Mouse (Mus musculus): ENCODE results near the gene Pthlh. TPM values are rescaled to one million over a fixed set of nuclear protein-coding genes. Genes with fewer than 3 reads are reported as not detected.
"Not testable (repeated sequence)": the region's sequence is repeated elsewhere in the genome, so short reads cannot be mapped to it uniquely, and the experiment has no call there.

Pthlh gene
- polyA plus RNA-seq (2016; fragmentation: Nextera tagmentation; extraction: Ambion mirVana) = 2.8 and 6.4 TPM in 2 replicates

DNA sequence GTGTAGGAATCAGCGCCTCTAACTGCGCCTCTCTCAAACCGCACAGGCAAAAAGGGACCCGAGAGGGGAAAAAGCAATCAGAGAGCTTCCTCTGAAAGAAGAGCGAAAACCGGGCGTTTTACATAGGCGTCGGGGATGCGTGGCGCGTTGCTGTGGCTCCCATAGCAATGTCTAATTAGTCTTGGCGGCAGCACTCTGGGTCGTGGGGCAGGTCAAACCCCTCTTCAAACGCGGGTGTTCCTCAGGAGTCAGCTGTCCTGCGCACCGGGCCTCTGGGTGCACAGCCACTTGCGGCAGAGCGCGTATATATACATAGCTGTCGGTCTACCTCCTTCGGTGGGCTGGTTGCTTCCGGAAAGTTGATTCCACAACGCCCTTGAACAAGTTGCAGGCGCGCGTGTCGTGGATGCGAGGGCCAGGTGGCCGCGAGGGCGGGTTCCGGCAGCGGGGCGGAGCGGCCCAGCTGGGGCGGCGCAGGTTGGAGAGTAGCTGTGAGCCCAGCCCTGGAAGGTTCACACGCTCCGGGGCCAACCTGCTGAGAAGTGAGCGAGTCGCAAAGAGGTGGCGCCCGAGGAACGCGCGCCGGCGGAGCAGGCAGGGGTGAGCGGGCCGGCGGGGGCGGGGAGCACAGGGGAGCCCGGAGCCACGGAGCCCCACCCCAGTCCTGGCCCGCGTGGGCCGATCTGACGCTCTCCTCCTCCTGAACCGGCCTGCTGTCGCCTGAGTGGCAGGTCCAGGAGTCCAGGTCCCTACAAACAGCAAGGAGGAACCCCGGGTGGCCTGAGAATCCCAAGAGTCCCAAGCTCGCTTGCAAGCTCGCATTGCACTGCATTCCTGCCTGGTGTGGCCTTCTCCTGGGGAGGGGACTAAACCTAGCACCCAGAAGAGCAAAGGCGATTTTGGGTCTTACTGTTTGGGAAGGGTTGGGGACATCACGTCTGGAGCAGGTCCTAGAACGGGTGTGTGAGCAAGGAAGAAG, at the start of gene Pthlh:
TSS of gene Pthlh (minus strand) at position 597 of the 979 bp plus-strand sequence.
- Histone ChIP-seq H3K27me3 (ENCODE audit: insufficient read depth, poor library complexity, severe bottlenecking) (peaks cover 90% of the 10 kb centered on the region), H3K4me3 (peak within 1 kb of the TSS; percentile 58), H3K4me1 (replicated peaks) (peaks cover 24% of the 10 kb centered on the region), H3K9me3 (no peaks in the 10 kb centered on the region), H3K27ac (peak within 1 kb of the TSS; percentile 64), H3K36me3 (no peaks in the 10 kb centered on the region)
- peak; percentile 71 for DNase-seq (ENCODE audit: low spot score)
- WGBS = under 1% methylated on average over 68 of the region's 68 CpGs

- no peak for DNase-seq (ENCODE audit: low spot score)
- H3K36me3 ChIP-seq = no peaks in the 10 kb centered on the region
- H3K27ac ChIP-seq = no peak overlapping the region
- no peak overlapping the region for H3K4me3 ChIP-seq
- no peaks in the 10 kb centered on the region; the same call in 1 of the 2 replicates for H3K4me1 ChIP-seq (replicated peaks)
- H3K27me3 ChIP-seq (ENCODE audit: insufficient read depth, poor library complexity, severe bottlenecking) = no peaks in the 10 kb centered on the region
- no peaks in the 10 kb centered on the region for H3K9me3 ChIP-seq
Measured at GRCm38 (mm10) chr6:147313331-147313730, 49.3 kb upstream of the Pthlh start.

DNA sequence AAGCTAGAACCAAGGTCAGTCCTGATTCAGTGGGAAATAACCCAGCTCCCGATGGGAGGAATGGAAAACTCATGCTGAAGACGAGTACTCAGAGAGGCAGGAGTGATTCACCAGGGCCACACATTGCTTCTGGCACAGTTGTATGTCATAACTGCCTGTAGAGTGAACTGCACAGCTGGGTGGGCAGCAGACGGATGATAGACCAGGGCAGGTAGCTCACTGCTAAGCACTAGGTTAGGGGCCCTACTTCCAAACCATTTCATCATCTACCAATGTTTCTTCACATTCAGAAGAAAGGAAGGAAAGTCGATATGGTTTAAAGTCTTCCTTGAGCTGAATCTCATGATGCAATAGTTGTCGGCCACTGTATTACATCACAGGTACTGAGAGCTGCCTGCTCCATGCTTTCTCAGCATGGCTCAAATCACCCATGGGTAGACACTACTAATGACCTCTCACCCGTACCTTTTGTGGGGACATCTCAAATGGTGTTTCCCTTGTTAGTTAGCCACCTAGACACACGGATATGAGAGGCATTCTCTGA, 46.5 kb upstream of the Pthlh start:
- 86% methylated on average over 7 of the region's 7 CpGs for WGBS
- Histone ChIP-seq H3K4me3 (no peak overlapping the region), H3K4me1 (replicated peaks) (no peaks in the 10 kb centered on the region), H3K27me3 (ENCODE audit: insufficient read depth, poor library complexity, severe bottlenecking) (no peaks in the 10 kb centered on the region), H3K27ac (no peak overlapping the region), H3K9me3 (no peaks in the 10 kb centered on the region), H3K36me3 (no peaks in the 10 kb centered on the region)
- DNase-seq (ENCODE audit: low spot score) = no peak

DNA sequence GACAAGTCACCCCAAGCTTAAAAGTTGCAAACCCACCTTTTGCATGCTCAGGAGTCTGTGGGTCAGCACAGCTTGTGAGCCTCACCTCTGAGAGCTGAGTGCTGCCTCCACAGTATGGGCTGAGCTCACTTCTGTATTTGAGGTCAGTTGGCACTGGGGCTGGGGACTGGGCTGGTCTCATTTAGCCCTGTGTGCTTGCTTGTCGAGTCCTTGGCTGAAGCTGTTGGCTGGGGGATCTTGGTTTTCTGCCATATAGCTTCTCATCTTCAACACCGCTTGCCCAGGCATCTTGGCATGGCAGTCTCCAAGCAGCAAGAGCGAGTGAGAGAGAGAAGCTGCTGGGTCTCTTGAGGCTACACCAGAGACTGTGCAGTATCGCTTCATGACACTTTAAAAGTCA, 46.1 kb upstream of the Pthlh start:
- WGBS = 91% methylated on average over 4 of the region's 4 CpGs
- DNase-seq (ENCODE audit: low spot score) = no peak
- H3K27ac ChIP-seq = no peak overlapping the region
- no peak overlapping the region for H3K4me3 ChIP-seq
- no peaks in the 10 kb centered on the region for H3K9me3 ChIP-seq
- H3K4me1 ChIP-seq (replicated peaks) = no peaks in the 10 kb centered on the region
- H3K27me3 ChIP-seq (ENCODE audit: insufficient read depth, poor library complexity, severe bottlenecking) = no peaks in the 10 kb centered on the region
- H3K36me3 ChIP-seq = no peaks in the 10 kb centered on the region

DNA sequence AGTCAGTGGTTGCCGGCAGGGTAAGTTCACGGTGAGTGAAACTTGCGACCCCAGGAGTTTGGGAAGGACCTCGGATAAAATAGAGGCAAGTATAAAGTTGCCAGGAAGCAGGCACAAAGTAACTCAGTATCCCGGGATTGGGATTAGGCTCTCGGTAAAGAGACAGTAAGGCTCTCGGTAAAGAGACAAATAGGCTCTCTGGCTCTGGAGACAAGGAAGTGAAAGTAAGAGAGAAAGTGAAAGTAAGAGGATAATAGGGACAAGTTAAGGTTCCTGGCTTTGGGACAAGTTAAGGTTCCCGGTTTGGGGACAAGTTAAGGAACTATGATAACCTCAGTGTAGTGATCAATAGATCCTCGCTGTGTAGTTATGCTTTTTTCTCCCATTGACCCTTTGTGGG, 40.3 kb upstream of the Pthlh start:
- H3K4me1 ChIP-seq (replicated peaks); H3K27ac ChIP-seq; H3K9me3 ChIP-seq; H3K27me3 ChIP-seq (ENCODE audit: insufficient read depth, poor library complexity, severe bottlenecking); H3K36me3 ChIP-seq; H3K4me3 ChIP-seq; DNase-seq (ENCODE audit: low spot score): not testable (repeated sequence)
- 83% methylated on average over 9 of the region's 9 CpGs for WGBS

- DNase-seq (ENCODE audit: low spot score) = no peak
- Histone ChIP-seq H3K4me1 (replicated peaks) (no peaks in the 10 kb centered on the region), H3K4me3 (no peak overlapping the region), H3K27ac (no peak overlapping the region), H3K9me3 (0 out of 2 replicates have a peak, but pooled peaks cover 3% of the 10 kb centered on the region), H3K27me3 (ENCODE audit: insufficient read depth, poor library complexity, severe bottlenecking) (no peaks in the 10 kb centered on the region), H3K36me3 (no peaks in the 10 kb centered on the region)
- WGBS = 84% methylated on average over 5 of the region's 5 CpGs
Measured at GRCm38 (mm10) chr6:147299607-147300006, 35.6 kb upstream of the Pthlh start.

DNA sequence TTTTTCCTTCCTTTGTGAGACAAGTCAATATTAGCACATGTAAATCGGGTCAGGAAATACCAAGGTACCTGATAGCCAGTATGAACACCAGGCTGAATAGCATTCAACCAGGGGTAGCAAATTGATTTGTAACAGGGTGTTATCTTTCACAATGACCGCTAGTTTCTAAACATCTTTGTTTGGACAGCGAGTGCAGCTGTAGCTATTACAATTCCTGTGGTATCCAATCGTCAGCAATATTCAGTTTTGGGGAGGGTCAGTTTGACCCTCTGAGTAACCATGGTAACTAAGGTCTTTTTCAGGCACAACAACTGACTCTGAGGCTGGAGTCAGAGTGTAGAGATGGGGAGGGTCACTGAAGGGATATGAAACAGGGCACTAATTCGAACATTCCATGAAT, 15.3 kb upstream of the Pthlh start:
- no peak overlapping the region for H3K4me3 ChIP-seq
- 31% methylated on average over 5 of the region's 5 CpGs for WGBS
- peaks cover 11% of the 10 kb centered on the region for H3K9me3 ChIP-seq
- H3K27ac ChIP-seq = no peak overlapping the region
- peaks cover 5% of the 10 kb centered on the region; the same call in 1 of the 2 replicates for H3K27me3 ChIP-seq (ENCODE audit: insufficient read depth, poor library complexity, severe bottlenecking)
- H3K36me3 ChIP-seq = no peaks in the 10 kb centered on the region
- peak; percentile 10 for DNase-seq (ENCODE audit: low spot score)
- peaks cover 11% of the 10 kb centered on the region for H3K4me1 ChIP-seq (replicated peaks)

DNA sequence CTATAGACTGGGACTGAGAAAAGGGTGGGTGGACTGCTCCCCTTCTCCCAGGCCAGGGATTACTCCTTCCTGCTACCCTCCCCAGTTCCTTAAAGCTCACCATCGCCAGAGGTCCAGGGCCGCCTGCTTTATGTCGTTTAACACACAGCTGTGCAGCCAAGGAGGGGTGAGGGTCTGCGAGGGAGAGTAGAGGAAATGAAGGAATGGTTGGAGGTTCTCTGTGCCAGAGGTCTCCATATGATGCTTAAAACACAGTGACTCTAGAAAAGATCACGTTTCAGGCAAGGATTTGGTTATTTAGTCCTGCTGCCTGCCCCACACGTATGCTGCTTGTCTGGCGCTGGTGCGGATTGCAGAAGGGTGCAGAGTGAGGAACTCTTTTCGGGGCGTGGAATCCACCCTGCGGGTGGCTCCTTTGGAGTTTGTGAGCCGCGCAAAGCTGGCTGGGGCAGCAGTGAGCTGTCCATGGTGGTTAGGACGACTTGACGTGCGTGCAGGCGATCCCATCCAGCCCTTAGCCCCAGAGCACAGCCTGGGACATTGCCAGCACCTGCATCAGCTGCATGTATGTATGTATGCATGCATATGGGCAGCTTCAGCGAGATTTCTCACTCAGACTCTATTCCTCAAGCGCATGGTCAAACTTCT, 4.3 kb upstream of the Pthlh start:
- peak; percentile 58 for DNase-seq (ENCODE audit: low spot score)
- Histone ChIP-seq H3K4me3 (no peak overlapping the region), H3K4me1 (replicated peaks) (peaks cover 18% of the 10 kb centered on the region), H3K36me3 (no peaks in the 10 kb centered on the region), H3K9me3 (no peaks in the 10 kb centered on the region), H3K27me3 (ENCODE audit: insufficient read depth, poor library complexity, severe bottlenecking) (peaks cover 57% of the 10 kb centered on the region), H3K27ac (no peak overlapping the region)
- 5% methylated on average over 19 of the region's 19 CpGs for WGBS

DNA sequence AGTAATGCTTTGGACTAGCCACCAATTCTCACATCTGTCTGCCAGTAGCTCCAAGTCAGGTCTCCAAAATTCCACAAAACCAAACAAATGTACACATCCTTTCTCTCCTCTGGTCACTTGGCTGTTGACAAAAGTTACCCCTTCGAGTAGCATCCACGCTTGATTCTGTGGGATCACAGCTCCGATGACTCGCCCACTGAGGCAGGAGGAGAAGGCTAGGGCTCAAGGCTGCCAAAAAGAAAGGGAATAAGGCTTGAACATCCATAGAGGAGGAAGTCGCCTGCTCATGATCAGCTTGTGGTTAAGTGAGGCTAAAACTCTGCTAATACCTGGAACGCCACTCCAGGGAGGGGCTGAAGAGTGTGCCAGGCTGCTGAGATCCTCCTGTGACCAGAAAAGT, 2.5 kb upstream of the Pthlh start:
- H3K27me3 ChIP-seq (ENCODE audit: insufficient read depth, poor library complexity, severe bottlenecking) = peaks cover 75% of the 10 kb centered on the region
- no peak overlapping the region for H3K27ac ChIP-seq
- DNase-seq (ENCODE audit: low spot score) = no peak

DNA sequence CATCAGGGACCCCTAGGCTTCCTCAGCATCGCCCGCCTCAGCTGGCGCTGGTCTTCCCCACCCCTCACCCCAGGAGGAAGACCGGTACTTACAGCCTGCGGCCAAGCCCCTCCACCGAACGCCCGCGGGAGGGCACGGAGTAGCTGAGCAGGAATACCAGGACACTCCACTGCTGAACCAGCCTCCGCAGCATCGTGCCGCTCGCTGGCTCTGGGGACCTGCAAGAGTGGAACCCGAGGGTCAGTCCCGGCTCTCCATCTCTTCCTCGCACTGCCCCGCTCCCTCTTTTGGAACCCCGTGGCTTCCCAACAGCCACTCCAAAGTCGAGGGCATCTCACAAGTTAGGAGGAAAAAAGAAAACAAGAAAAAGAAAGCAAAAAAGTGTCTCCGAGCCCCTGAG, 805 bp downstream of the Pthlh start:
- Histone ChIP-seq H3K4me3 (peak overlapping the region; percentile 58), H3K27ac (peak overlapping the region; percentile 64), H3K4me1 (replicated peaks) (peaks cover 20% of the 10 kb centered on the region), H3K27me3 (ENCODE audit: insufficient read depth, poor library complexity, severe bottlenecking) (peaks cover 83% of the 10 kb centered on the region), H3K9me3 (no peaks in the 10 kb centered on the region), H3K36me3 (no peaks in the 10 kb centered on the region)
- WGBS = under 1% methylated on average over 21 of the region's 21 CpGs
- peak; percentile 54 for DNase-seq (ENCODE audit: low spot score)

More for the DNA sequence above, 2.5 kb upstream of the Pthlh start:
- no peaks in the 10 kb centered on the region for H3K9me3 ChIP-seq
- 81% methylated on average over 6 of the region's 6 CpGs for WGBS
- peaks cover 24% of the 10 kb centered on the region for H3K4me1 ChIP-seq (replicated peaks)
- H3K4me3 ChIP-seq = no peak overlapping the region
- H3K36me3 ChIP-seq = no peaks in the 10 kb centered on the region

- Histone ChIP-seq H3K4me3 (no peak overlapping the region), H3K27me3 (ENCODE audit: insufficient read depth, poor library complexity, severe bottlenecking) (peaks cover 70% of the 10 kb centered on the region)
- 66% methylated on average over 3 of the region's 3 CpGs for WGBS
Measured at GRCm38 (mm10) chr6:147261616-147262015, 2.4 kb downstream of the Pthlh start.

DNA sequence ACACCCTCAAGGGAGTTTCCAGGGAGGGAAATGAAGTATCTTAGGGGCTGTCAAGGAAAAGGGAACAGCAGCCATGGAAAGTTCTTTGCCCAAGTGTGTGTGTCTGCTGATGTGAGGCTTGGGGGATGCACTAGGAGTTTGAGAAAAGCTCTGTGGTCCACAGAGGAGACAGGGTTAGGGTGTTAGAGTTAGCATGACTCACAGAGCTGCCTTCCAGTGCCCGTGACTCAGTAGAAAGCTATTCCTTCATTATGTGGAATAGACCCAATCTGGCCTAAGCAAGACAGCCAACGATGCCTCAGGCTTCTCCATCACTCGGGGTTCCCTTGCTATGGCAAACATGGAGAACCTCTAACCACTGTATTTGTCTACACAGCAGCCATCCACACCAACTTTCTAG, 3.2 kb downstream of the Pthlh start:
- peaks cover 62% of the 10 kb centered on the region for H3K27me3 ChIP-seq (ENCODE audit: insufficient read depth, poor library complexity, severe bottlenecking)
- WGBS = 74% methylated on average over 3 of the region's 3 CpGs
- H3K4me3 ChIP-seq = no peak overlapping the region
- H3K36me3 ChIP-seq = no peaks in the 10 kb centered on the region
- H3K27ac ChIP-seq = no peak overlapping the region
- DNase-seq (ENCODE audit: low spot score) = no peak
- peaks cover 18% of the 10 kb centered on the region for H3K4me1 ChIP-seq (replicated peaks)
- no peaks in the 10 kb centered on the region for H3K9me3 ChIP-seq

More at GRCm38 (mm10) chr6:147261616-147262015, 2.4 kb downstream of the Pthlh start:
- DNase-seq (ENCODE audit: low spot score) = no peak
- Histone ChIP-seq H3K27ac (no peak overlapping the region), H3K4me1 (replicated peaks) (peaks cover 18% of the 10 kb centered on the region), H3K36me3 (no peaks in the 10 kb centered on the region), H3K9me3 (no peaks in the 10 kb centered on the region)

DNA sequence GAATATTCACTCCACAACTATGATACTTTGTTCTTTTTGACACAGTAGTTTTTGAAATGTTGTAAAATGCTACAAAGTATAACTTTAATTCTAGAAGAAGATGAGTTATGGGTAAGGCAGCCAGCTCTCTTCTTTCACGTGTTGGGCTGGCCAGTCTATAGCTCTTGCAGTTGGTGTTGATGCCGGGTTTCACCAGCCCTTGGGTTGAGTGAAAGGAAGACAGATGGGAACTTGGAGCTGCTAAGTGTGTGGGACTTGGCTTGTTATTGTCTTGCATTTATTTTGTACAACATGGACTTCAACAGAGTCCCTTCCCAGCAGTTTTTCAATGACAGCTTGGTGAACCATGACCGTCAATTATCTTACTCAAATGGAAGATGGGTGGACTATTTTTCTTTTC, 16.2 kb downstream of the Pthlh start:
- H3K27ac ChIP-seq = no peak overlapping the region
- no peaks in the 10 kb centered on the region for H3K27me3 ChIP-seq (ENCODE audit: insufficient read depth, poor library complexity, severe bottlenecking)
- no peaks in the 10 kb centered on the region for H3K9me3 ChIP-seq
- WGBS = 60% methylated on average over 3 of the region's 3 CpGs
- no peaks in the 10 kb centered on the region for H3K4me1 ChIP-seq (replicated peaks)
- no peak for DNase-seq (ENCODE audit: low spot score)
- no peak overlapping the region for H3K4me3 ChIP-seq
- H3K36me3 ChIP-seq = no peaks in the 10 kb centered on the region
